Mouse (Mus musculus): ENCODE data around the gene Ptprn2. TPM values are rescaled to one million over a fixed set of nuclear protein-coding genes. Genes with fewer than 3 reads are reported as not detected.

The Ptprn2 gene
- polyA plus RNA-seq, 1 experiment from 2014 or later = 22.1 TPM

- peak overlapping the region; percentile 91 for H3K9ac ChIP-seq
- H3K36me3 ChIP-seq (replicated peaks) = no peaks in the 10 kb centered on the region
- H3K4me3 ChIP-seq = peak overlapping the region; percentile 67
- peak; percentile 79 for ATAC-seq (replicated peaks)
- H3K4me1 ChIP-seq = peaks cover 56% of the 10 kb centered on the region
- no peaks in the 10 kb centered on the region for H3K27me3 ChIP-seq (replicated peaks)
- H3K9me3 ChIP-seq = no peaks in the 10 kb centered on the region
- peak overlapping the region; percentile 73 for H3K4me2 ChIP-seq
- under 1% methylated on average over 63 of the region's 73 CpGs for WGBS
- H3K27ac ChIP-seq = peak overlapping the region; percentile 94
Measured at GRCm38 (mm10) chr12:117153671-117154355, 668.3 kb downstream of the Ptprn2 start.

- Histone ChIP-seq H3K4me2 (peak overlapping the region; percentile 73), H3K27ac (peak overlapping the region; percentile 94), H3K4me1 (peaks cover 60% of the 10 kb centered on the region), H3K4me3 (peak overlapping the region; percentile 67), H3K9me3 (no peaks in the 10 kb centered on the region), H3K36me3 (replicated peaks) (no peaks in the 10 kb centered on the region), H3K27me3 (replicated peaks) (no peaks in the 10 kb centered on the region), H3K9ac (peak overlapping the region; percentile 91)
- under 1% methylated on average over 27 of the region's 27 CpGs for WGBS
- ATAC-seq (replicated peaks) = no peak
Measured at GRCm38 (mm10) chr12:117154356-117155243, 669.1 kb downstream of the Ptprn2 start.

GRCm38 (mm10) chr12:117155307-117156220 lies 670.0 kb downstream of the Ptprn2 start:
- H3K9me3 ChIP-seq = no peaks in the 10 kb centered on the region
- peak overlapping the region; percentile 73 for H3K4me2 ChIP-seq
- no peak for ATAC-seq (replicated peaks)
- peak overlapping the region; percentile 67 for H3K4me3 ChIP-seq
- WGBS = 2% methylated on average over 33 of the region's 33 CpGs
- H3K4me1 ChIP-seq = peaks cover 64% of the 10 kb centered on the region
- H3K36me3 ChIP-seq (replicated peaks) = no peaks in the 10 kb centered on the region
- peak overlapping the region; percentile 91 for H3K9ac ChIP-seq
- peak overlapping the region; percentile 94 for H3K27ac ChIP-seq
- no peaks in the 10 kb centered on the region for H3K27me3 ChIP-seq (replicated peaks)

GRCm38 (mm10) chr12:117156256-117156655 lies 670.7 kb downstream of the Ptprn2 start:
- peaks cover 64% of the 10 kb centered on the region for H3K4me1 ChIP-seq
- 4% methylated on average over 5 of the region's 5 CpGs for WGBS
- H3K9ac ChIP-seq = peak overlapping the region; percentile 91
- no peaks in the 10 kb centered on the region for H3K36me3 ChIP-seq (replicated peaks)
- peak overlapping the region; percentile 67 for H3K4me3 ChIP-seq
- H3K27me3 ChIP-seq (replicated peaks) = no peaks in the 10 kb centered on the region
- H3K4me2 ChIP-seq = peak overlapping the region; percentile 73
- no peaks in the 10 kb centered on the region for H3K9me3 ChIP-seq
- peak overlapping the region; percentile 94 for H3K27ac ChIP-seq
- no peak for ATAC-seq (replicated peaks)

- Histone ChIP-seq H3K27ac (peak overlapping the region; percentile 84), H3K9ac (peak overlapping the region; percentile 33), H3K4me1 (peaks cover 64% of the 10 kb centered on the region), H3K4me2 (peak overlapping the region; percentile 73), H3K4me3 (peak overlapping the region; percentile 67), H3K27me3 (replicated peaks) (no peaks in the 10 kb centered on the region), H3K36me3 (replicated peaks) (no peaks in the 10 kb centered on the region), H3K9me3 (no peaks in the 10 kb centered on the region)
- ATAC-seq (replicated peaks) = no peak
- WGBS = 10% methylated on average over 3 of the region's 3 CpGs
Measured at GRCm38 (mm10) chr12:117156786-117157185, 671.3 kb downstream of the Ptprn2 start.

- Histone ChIP-seq H3K9ac (peak overlapping the region; percentile 47), H3K27ac (peak overlapping the region; percentile 84), H3K4me2 (peak overlapping the region; percentile 73), H3K9me3 (no peaks in the 10 kb centered on the region), H3K36me3 (replicated peaks) (0 out of 2 replicates have a peak, but pooled peaks cover 3% of the 10 kb centered on the region), H3K4me1 (peaks cover 64% of the 10 kb centered on the region), H3K27me3 (replicated peaks) (no peaks in the 10 kb centered on the region), H3K4me3 (peak overlapping the region; percentile 67)
- ATAC-seq (replicated peaks) = no peak
- WGBS = 11% methylated on average over 2 of the region's 2 CpGs
Measured at GRCm38 (mm10) chr12:117157249-117157648, 671.7 kb downstream of the Ptprn2 start.

- Histone ChIP-seq H3K36me3 (replicated peaks) (0 out of 2 replicates have a peak, but pooled peaks cover 3% of the 10 kb centered on the region), H3K27me3 (replicated peaks) (no peaks in the 10 kb centered on the region), H3K27ac (peak overlapping the region; percentile 84), H3K9ac (peak overlapping the region; percentile 47), H3K4me1 (peaks cover 62% of the 10 kb centered on the region), H3K4me3 (peak overlapping the region; percentile 67), H3K9me3 (no peaks in the 10 kb centered on the region), H3K4me2 (peak overlapping the region; percentile 73)
- 6% methylated on average over 9 of the region's 9 CpGs for WGBS
- ATAC-seq (replicated peaks) = no peak
Measured at GRCm38 (mm10) chr12:117157660-117158386, 672.3 kb downstream of the Ptprn2 start.

GRCm38 (mm10) chr12:117158950-117159668 lies 673.6 kb downstream of the Ptprn2 start:
- Histone ChIP-seq H3K4me3 (peak overlapping the region; percentile 67), H3K27me3 (replicated peaks) (no peaks in the 10 kb centered on the region), H3K9me3 (no peaks in the 10 kb centered on the region), H3K9ac (peak overlapping the region; percentile 47), H3K4me2 (peak overlapping the region; percentile 73), H3K36me3 (replicated peaks) (0 out of 2 replicates have a peak, but pooled peaks cover 3% of the 10 kb centered on the region), H3K27ac (peak overlapping the region; percentile 84), H3K4me1 (peaks cover 68% of the 10 kb centered on the region)
- ATAC-seq (replicated peaks) = peak; percentile 28; the same call in 1 of the 2 replicates
- 12% methylated on average over 17 of the region's 17 CpGs for WGBS

GRCm38 (mm10) chr12:117159669-117160210 lies 674.2 kb downstream of the Ptprn2 start:
- Histone ChIP-seq H3K9ac (peak overlapping the region; percentile 47), H3K9me3 (no peaks in the 10 kb centered on the region), H3K36me3 (replicated peaks) (0 out of 2 replicates have a peak, but pooled peaks cover 3% of the 10 kb centered on the region), H3K4me1 (peaks cover 72% of the 10 kb centered on the region), H3K4me3 (peak overlapping the region; percentile 67), H3K27me3 (replicated peaks) (no peaks in the 10 kb centered on the region), H3K27ac (peak overlapping the region; percentile 84), H3K4me2 (peak overlapping the region; percentile 73)
- 8% methylated on average over 15 of the region's 15 CpGs for WGBS
- ATAC-seq (replicated peaks) = peak; percentile 14

- Histone ChIP-seq H3K4me3 (peak overlapping the region; percentile 67), H3K9ac (peak overlapping the region; percentile 47), H3K9me3 (no peaks in the 10 kb centered on the region), H3K27ac (peak overlapping the region; percentile 84), H3K4me2 (peak overlapping the region; percentile 73), H3K27me3 (replicated peaks) (no peaks in the 10 kb centered on the region), H3K36me3 (replicated peaks) (0 out of 2 replicates have a peak, but pooled peaks cover 3% of the 10 kb centered on the region), H3K4me1 (peaks cover 77% of the 10 kb centered on the region)
- peak; percentile 41 for ATAC-seq (replicated peaks)
- WGBS = 2% methylated on average over 30 of the region's 30 CpGs
Measured at GRCm38 (mm10) chr12:117160211-117160891, 674.8 kb downstream of the Ptprn2 start.

Data from midbrain, embryonic 15.5 days (tissue).